Mouse (Mus musculus): ENCODE results near the gene Cyp4f15. TPM values are rescaled to one million over a fixed set of nuclear protein-coding genes. Genes with fewer than 3 reads are reported as not detected.
"Not testable (repeated sequence)": the region's sequence is repeated elsewhere in the genome, so short reads cannot be mapped to it uniquely, and the experiment has no call there.

The Cyp4f15 gene
- 0.31 and 0.45 TPM in 2 replicates for polyA plus RNA-seq (2012; rRNA removed)

GRCm38 (mm10) chr17:32685048-32685750 lies at the start of gene Cyp4f15:
Cyp4f15 (plus strand) TSS chr17:32685627.
- WGBS: 67% methylated on average over 7 of the region's 7 CpGs
- no peak for DNase-seq (ENCODE audit: low read depth, low spot score)

GRCm38 (mm10) chr17:32636341-32636740 lies 49.1 kb upstream of the Cyp4f15 start:
- no peak for DNase-seq (ENCODE audit: low read depth, low spot score)
- WGBS: 78% methylated on average over 3 of the region's 3 CpGs

- WGBS: 58% methylated on average over 2 of the region's 2 CpGs
Measured at GRCm38 (mm10) chr17:32637151-32637550, 48.3 kb upstream of the Cyp4f15 start.

GRCm38 (mm10) chr17:32646631-32647030 lies 38.8 kb upstream of the Cyp4f15 start:
- WGBS: 87% methylated on average over 4 of the region's 4 CpGs
- no peak for DNase-seq (ENCODE audit: low read depth, low spot score)

More at GRCm38 (mm10) chr17:32637151-32637550, 48.3 kb upstream of the Cyp4f15 start:
- no peak for DNase-seq (ENCODE audit: low read depth, low spot score)

GRCm38 (mm10) chr17:32653860-32654259 lies 31.6 kb upstream of the Cyp4f15 start:
- WGBS: 45% methylated on average over 4 of the region's 4 CpGs
- no peak for DNase-seq (ENCODE audit: low read depth, low spot score)

GRCm38 (mm10) chr17:32657041-32657440 lies 28.4 kb upstream of the Cyp4f15 start:
- no peak for DNase-seq (ENCODE audit: low read depth, low spot score)
- 47% methylated on average over 3 of the region's 3 CpGs for WGBS

GRCm38 (mm10) chr17:32658246-32658645 lies 27.2 kb upstream of the Cyp4f15 start:
- 29% methylated on average over 1 of the region's 1 CpGs for WGBS
- no peak for DNase-seq (ENCODE audit: low read depth, low spot score)

GRCm38 (mm10) chr17:32658712-32659111 lies 26.7 kb upstream of the Cyp4f15 start, which contains the start of gene Cyp4f40:
Cyp4f40 (plus strand) TSS chr17:32658900.
- DNase-seq (ENCODE audit: low read depth, low spot score): peak; percentile 95
- WGBS: 27% methylated on average over 2 of the region's 2 CpGs

- WGBS: 74% methylated on average over 7 of the region's 7 CpGs
Measured at GRCm38 (mm10) chr17:32673976-32674375, 11.5 kb upstream of the Cyp4f15 start.

GRCm38 (mm10) chr17:32676040-32676635 lies 9.3 kb upstream of the Cyp4f15 start:
- peak; percentile 54 for DNase-seq (ENCODE audit: low read depth, low spot score)
- 29% methylated on average over 21 of the region's 21 CpGs for WGBS

More at GRCm38 (mm10) chr17:32673976-32674375, 11.5 kb upstream of the Cyp4f15 start:
- DNase-seq (ENCODE audit: low read depth, low spot score): no peak

GRCm38 (mm10) chr17:32680404-32680803 lies 5.0 kb upstream of the Cyp4f15 start:
- 4% methylated on average over 2 of the region's 2 CpGs for WGBS
- DNase-seq (ENCODE audit: low read depth, low spot score): peak; percentile 50

- 94% methylated on average over 5 of the region's 5 CpGs for WGBS
- DNase-seq (ENCODE audit: low read depth, low spot score): no peak
Measured at GRCm38 (mm10) chr17:32686722-32687121, 1.3 kb downstream of the Cyp4f15 start.

- DNase-seq (ENCODE audit: low read depth, low spot score): no peak
- 41% methylated on average over 1 of the region's 1 CpGs for WGBS
Measured at GRCm38 (mm10) chr17:32690959-32691358, 5.5 kb downstream of the Cyp4f15 start.

GRCm38 (mm10) chr17:32702826-32703225 lies 17.4 kb downstream of the Cyp4f15 start:
- peak; percentile 56 for DNase-seq (ENCODE audit: low read depth, low spot score)

GRCm38 (mm10) chr17:32710541-32710940 lies 25.1 kb downstream of the Cyp4f15 start:
- DNase-seq (ENCODE audit: low read depth, low spot score): not testable (repeated sequence)

More at GRCm38 (mm10) chr17:32702826-32703225, 17.4 kb downstream of the Cyp4f15 start:
- 32% methylated on average over 22 of the region's 22 CpGs for WGBS

GRCm38 (mm10) chr17:32722151-32722550 lies 36.7 kb downstream of the Cyp4f15 start:
- 71% methylated on average over 1 of the region's 1 CpGs for WGBS
- DNase-seq (ENCODE audit: low read depth, low spot score): not testable (repeated sequence)

GRCm38 (mm10) chr17:32722771-32723170 lies 37.3 kb downstream of the Cyp4f15 start:
- 72% methylated on average over 7 of the region's 7 CpGs for WGBS
- no peak for DNase-seq (ENCODE audit: low read depth, low spot score)

GRCm38 (mm10) chr17:32726360-32726759 lies 40.9 kb downstream of the Cyp4f15 start:
- not testable (repeated sequence) for DNase-seq (ENCODE audit: low read depth, low spot score)

- no peak for DNase-seq (ENCODE audit: low read depth, low spot score)
- WGBS: 65% methylated on average over 3 of the region's 3 CpGs
Measured at GRCm38 (mm10) chr17:32729029-32729428, 43.6 kb downstream of the Cyp4f15 start.

GRCm38 (mm10) chr17:32738406-32738805 lies 53.0 kb downstream of the Cyp4f15 start:
- no peak for DNase-seq (ENCODE audit: low read depth, low spot score)
- 55% methylated on average over 1 of the region's 1 CpGs for WGBS

- 66% methylated on average over 1 of the region's 1 CpGs for WGBS
- DNase-seq (ENCODE audit: low read depth, low spot score): no peak
Measured at GRCm38 (mm10) chr17:32741057-32741456, 55.6 kb downstream of the Cyp4f15 start.
